Mouse (Mus musculus) CD4-positive, CD25-positive, alpha-beta regulatory T cell, adult 2 months (primary cell): ENCODE measurements around the gene Slc7a11.
A peak's percentile ranks its signal among the peaks of the same experiment; 100 is the strongest.
"Not testable (repeated sequence)": the region's sequence is repeated elsewhere in the genome, so short reads cannot be mapped to it uniquely, and the experiment has no call there.

Source experiments
- DNase-seq: peaks from one replicate; pipeline ENCODE4 v3.0.0-alpha.2; 2012; ENCODE audit warnings: low read depth, low spot score

Slc7a11 gene

DNA sequence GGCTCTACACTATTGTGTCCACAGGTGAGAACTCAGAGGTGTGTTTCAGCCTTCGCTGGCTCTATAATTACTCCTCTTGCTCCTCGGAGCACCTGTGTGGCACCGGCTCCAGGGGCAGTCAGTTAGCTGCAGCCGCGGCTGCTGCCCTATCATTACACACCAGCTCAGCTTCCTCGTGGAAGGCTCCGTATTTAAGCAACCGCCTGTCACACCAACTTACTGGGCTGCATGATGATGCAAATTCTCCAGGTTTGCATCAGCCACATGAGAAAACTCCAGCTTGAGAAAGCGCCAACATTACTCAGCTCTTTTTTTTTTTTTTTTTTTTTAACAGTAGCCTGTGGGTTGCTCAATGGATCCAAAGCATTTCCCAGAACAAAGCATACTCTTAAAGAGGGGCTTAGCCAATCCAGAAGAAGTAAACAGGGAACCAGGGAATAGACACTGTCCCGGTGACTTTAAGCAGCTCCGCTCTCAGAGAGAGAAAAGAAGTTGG, at the start of gene Slc7a11:
TSS of gene Slc7a11 (minus strand) at position 194 of the 496 bp plus-strand sequence.
- peak; percentile 16 for DNase-seq

DNA sequence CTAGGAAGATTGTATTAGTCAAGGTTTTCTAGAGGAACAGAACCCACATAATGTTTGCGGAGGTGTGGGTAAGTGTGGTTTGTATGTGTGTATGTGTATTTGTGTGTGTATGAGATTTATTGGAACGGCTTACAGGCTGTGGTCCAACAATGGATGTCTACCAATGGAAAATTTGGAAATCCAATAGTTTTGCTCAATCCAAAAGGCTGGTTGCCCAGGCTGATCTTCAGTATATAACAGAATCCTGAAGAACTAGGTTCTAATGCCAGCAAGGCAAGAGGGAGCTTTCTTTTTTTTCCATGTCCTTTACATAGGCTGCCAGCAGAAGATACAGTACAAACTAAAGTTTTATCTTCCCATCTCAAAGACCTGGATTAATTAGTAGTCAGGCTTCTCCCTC, 48.3 kb upstream of the Slc7a11 start:
- no peak for DNase-seq

DNA sequence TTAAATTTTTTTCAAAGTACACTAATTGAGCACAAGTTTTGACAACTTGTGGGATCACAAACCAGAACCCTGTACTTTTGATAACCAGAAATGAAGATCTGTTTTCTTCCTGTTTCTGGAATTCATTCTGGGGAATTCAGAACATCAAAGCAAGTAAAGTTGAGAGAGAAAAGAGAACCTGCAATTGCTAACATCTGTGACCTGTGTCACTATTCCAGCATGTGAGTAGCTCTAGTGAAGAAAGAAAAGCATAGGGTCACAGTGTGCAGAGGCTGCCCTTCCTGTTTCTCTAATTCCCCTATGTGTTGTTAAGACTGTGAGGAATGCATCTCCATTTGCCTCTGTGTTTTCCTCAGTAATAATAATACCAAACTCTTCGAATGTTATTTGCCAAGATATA, 40.7 kb upstream of the Slc7a11 start:
- DNase-seq, result no peak

DNA sequence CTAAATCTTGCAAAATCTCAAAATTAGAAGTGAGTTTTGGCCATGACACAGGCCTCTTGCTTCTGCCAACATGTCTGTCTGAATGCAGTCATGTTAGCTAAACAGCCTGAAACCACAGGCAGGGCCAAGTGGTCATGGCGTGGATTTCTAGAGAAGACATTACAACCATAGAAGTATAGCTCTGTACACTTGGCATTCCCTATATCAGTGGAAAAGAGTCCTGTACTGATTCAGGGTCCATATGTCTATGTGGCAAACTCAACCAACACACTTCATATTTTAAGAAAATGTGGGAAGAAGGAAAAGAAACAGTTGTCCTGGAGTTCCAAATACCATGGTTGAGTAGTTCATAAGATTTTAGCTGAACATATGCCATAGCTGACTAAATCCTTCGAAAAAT, 18.8 kb upstream of the Slc7a11 start:
- DNase-seq, result no peak

DNA sequence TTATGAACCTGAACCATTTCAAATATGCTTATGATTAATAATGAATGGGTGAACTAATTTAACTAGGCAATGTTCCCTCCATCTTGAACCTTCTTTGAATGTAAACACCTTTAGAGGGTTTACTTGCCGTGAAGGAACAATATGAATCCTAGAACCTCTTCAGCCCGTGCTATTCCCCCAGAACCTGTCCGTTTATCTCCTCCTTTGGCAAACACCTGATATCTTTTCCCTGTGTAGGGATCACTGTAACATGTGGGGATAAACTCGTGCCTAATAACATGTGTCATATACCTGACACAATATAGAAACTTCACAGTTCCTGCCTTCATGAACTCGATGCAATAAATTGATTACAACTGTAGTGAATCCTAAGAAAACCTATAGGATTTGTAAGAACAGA, 13.7 kb upstream of the Slc7a11 start:
- DNase-seq, result no peak

DNA sequence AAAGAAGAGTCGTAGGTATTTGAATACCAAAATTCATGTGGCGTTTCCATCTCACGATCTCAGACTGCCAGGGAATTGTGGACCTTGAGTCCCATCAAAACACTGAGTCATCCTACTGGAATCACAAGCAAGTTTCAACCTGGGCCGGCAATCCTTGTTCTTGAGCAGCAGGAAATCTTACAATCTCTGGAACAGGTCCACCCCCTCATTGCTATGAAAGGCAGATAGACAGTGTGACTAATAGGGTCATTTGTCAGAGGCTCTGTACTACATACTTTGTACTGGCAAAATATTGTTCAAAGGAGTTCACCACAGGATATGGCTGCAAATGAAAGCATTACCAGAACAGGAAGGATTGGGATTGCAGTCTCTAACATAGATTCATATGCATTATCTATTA, 13.2 kb upstream of the Slc7a11 start:
- DNase-seq, result no peak

DNA sequence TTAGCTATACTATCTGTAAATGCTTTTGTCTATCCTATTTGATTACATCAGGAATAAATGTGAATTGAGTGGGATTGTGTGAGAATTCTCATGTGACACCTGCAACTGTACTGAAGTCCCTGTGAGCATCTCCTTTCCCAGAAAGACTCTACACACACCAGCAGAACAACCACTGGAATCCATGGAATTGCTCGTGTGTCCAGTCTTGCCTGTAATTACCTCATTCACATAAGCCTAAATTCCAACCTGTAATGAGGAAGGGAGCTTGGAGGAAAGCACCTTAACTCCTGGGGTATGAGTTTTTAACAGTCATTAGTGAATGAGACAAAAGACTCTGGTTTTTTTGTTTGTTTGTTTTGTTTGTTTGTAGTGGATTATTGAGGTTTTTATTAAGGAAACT, 12.6 kb upstream of the Slc7a11 start:
- DNase-seq, result no peak

DNA sequence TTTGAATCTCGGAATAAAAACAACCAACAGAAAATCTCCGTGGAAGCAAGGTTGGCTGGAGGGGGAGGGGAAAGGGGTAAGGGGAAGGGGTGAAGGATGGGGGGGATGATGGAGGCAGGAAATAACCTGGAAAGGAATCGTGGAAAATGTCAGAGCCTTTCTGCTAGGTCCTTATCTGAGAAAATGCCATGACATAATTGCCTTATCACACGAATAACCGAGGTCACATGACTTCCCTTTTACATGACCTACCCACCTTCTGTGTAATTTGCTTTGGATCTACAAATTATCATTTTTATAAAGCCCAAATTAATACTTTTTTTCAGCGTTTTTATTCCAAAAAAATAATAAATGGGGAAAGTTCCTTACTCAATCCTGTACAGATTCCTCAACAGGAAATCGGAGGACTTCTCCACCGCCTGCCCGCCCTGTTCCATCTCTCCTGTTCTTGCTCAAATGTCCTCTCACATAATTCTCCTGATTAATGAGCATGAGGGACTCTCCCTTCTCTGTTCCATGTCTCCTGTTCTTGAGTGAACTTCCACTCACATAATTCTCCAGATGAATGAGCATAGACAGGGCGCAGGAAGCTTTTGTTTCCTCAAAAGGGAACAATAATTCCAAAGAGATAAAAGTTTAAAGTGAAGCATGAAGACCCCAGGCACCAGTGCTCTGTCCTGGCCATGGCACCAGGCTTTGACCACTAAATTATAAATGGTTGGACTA, 1.8 kb upstream of the Slc7a11 start:
- no peak for DNase-seq

DNA sequence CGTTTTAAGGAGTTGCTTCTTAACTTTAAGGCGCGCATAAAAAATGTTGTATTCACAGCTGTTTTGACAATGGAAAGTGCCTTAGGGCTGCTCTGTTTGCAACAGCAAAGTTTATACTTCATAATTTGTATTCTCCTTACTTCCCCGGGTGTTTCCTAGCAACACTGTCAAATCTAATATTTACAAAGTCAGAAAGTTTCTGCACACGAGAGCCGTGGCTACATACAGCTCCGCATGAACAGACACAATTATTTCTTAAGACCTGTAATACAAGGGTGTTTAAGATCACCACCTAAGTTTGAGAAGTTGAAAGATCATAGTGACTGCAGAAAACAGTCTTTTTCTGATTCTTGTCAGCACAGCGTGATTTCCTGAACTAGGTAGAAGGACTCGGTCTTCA, 528 bp upstream of the Slc7a11 start:
- peak; percentile 4 for DNase-seq

DNA sequence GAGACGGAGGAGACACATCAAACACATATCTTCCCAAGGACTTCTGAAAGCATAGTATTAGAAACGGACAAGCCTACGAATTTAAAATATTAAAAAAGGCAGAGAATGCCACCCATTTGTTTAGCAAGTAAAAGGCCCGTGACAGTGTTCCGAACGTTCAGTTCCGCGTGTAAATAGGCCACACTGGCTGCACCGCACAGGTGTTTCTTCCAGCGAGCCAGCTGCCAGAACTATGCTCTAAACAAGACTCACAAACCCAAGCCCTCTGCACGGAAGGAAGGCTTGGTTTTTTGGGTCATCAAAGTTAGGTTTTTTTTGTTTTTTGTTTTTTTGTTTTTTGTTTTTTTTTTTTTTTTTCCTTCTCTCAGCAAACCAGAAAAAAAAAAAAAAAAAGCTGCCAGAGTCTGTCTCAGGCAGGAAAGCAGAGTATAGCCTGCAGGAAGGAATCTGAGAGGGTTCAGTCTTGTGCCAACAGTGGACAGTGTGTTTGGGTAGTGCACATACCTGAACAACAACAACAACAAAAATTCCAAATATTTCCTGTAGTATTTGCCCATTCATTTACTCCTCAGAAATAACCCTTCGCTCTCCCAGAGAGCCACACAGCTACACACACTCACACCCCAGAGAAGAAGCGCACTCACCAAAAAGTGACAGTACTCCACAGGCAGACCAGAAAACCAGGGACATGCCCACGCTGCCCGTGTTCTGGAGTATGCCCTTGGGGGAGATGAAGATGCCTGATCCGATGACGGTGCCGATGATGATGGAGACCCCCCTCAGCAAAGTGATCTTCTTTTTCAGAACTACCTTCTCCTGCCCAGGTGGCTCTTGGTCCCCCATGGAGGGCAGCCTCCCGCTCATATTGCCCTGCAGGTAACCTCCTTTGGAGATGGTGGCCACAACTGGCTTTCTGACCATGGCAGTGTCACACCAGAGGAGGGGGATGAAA, 797 bp downstream of the Slc7a11 start:
- DNase-seq, result peak; percentile 5

DNA sequence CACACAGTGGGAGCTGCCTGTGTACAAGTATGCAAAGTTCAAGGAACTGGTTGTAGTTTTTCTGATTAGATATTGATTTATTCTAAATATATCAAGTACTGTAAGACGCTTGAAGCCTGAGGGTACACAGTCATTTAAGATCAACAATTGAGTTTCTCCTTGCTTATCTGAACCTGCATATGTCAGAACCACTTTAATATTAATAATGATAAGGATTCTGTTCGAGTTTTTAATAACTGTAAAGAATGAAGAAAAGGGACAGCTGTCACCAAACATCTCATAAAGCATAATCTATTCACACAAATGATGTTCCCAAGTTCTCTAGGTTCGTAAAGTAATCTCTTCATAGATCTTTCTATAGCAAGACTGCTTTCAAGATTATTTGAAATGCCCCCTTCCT, 2.1 kb downstream of the Slc7a11 start:
- no peak for DNase-seq

DNA sequence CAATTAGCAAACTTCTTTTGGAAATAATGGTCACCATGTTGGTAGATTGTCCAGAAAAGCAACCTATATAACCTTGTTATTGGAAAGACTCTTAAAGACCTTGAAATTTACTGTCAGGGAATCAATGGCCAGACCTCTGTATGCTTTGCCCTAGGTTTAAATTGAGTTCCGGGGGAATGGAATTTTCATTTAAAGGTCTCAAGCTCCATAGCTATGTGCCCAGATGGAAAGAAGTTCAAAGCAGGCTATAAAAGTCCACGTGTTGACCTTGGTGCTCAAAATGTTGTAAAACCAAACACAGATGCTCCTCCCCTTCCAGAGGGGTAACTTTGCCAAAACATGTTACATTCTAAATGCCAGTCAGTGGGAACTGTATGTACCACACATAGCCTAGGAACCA, 3.0 kb downstream of the Slc7a11 start:
- DNase-seq, result no peak

DNA sequence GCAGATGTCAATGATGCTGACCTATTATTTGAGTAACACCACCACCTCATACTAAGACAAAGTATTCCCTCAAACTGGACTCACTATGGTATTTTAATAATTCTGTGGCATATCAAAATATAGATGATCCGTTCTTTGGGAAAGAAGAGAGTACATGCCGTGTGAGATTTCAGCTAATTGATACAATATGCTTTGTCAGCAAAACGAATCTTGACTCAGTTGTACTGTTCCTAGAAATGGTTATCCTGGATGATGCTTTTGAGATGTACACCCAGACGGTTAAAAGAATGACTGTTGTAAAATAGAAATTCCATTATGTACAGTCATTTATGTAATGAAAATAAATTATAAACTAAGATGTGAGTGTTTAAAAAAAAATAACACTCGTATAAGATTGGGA, 4.0 kb downstream of the Slc7a11 start:
- DNase-seq, result no peak

DNA sequence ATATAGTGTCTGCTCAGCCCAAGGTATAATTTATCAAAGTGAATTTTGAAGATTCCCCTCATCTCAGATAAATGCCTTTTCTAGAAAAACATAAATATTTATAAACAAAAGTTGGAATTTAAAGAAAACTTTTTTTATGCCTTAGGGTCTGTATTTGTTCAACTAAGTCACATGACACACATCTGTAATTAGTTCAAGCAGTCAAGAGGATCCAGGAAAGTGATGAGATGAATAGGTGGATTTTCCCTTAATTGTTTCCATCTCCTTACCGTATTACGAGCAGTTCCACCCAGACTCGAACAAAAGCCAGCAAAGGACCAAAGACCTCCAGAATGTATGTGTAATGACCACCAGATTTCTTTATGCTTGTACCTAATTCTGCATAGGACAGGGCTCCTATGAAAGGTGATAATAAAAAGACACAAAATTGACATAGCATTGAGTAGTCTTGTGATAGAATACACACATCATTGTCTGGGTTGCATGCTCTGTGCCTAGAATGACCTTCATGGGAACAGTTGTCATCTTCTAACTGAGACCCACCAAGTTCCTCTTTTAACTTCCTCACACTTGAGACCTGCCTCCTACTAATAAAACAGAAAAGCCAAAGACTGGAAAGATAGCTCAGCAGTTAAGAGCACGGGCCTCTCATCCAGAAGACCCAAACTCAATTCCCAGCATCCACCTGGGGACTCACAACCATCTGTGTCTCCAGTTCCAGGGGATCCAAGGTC, 4.7 kb downstream of the Slc7a11 start:
- DNase-seq, result no peak

DNA sequence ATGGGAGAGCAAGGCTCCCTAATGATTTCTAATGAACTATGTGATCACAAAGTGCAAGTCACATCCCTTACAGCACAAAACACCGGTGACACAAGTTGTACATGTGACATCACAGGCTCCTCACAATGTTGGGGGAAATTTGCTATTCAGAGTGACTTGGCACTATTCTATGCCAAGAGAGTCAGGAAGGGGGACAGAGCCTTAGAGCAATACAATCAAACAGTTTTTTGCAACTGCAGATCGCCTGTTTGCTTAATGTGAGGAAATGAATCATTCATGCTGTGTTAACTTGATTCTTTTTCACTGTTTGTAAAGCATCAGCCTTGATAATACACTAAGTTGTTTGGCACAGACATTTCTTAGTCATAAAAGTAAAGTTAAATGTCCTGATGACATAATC, 5.3 kb downstream of the Slc7a11 start:
- DNase-seq, result not testable (repeated sequence)

DNA sequence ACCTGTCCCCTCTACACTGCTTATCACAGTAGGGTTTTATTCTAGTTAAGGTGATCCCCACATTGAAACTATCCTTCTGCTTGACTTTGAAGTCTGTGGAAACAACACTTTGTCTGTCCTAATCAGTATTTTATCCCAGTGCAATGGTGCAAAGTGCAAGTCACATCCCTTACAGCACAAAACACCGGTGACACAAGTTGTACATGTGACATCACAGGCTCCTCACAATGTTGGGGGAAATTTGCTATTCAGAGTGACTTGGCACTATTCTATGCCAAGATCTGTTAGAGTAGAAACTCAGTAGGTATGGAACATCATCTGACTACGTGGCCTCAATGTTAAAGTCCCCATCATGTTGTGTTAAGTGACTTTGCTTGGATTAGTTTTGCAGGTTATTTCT, 7.0 kb downstream of the Slc7a11 start:
- DNase-seq, result not testable (repeated sequence)

DNA sequence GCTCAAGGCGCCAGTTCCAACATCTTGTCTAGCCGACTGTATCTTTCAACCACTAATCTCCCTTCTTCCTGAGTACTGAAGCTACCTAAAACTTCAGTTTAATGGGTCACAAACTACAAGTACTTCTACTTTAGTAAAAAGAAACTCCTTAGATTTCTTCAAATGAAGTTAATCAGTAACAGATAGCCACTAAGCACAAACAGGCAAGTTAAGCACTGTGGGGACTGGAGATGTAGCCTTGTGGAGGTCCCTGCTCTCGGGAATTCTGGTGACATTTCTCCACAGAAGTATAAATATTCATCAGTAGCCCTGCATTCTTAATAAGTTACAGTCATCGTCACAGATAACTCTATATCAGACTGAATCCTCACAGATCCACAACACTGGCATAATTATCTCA, 9.6 kb downstream of the Slc7a11 start:
- no peak for DNase-seq

DNA sequence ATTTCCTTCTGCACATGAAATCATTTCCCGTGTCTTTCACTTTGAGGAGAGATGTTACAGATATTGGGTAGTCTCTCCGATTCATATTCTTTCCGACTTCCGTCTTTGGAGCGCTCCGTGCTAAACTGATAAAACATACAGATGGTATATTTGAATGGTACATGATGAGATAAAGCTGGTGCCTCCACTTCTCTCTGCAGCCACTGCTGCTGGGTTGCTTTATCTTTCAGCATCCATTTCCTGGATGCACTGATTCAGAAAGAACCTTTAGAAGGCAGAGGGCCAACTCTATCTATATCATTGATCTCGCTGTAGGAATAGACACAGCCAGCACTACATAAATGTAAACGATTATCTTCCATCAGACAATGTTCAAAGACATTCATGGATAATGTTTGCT, 12.6 kb downstream of the Slc7a11 start:
- DNase-seq, result no peak

DNA sequence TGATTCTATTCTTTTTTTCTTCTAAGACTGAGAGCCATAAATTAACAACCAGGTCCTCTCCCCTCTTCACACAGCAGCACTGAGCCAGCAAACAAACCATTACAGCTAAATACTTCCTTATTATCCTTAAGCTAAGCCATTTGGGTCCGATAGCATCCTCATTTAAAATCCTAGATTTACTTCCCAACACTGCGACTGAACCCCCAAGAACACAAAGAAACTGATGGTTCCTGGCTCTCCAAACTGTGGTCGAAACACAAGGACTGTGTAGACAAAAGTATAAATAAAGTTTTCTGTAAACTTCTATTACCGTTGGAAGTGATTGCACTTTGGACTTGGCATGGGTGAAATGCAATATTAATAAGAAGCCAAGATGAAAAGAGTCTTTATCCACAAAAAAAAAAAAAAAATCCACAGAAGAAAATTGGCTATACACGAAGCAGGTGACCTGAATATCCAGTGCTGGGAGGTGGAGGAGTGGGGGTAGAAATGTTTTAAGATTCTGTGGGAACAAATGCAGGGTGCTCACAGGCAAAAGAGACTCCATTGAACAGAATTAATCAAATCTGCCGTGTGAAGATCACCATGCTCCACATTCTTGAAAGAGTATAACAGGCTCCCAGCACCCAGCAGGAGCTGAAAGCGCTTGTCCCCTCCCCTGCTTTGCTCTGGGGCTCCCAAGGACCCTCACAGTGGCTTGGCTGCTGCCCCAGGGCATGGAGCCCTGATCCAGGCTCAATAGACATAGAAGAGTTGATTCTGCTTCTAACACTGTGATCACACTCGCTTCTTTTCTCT, 21.7 kb downstream of the Slc7a11 start:
- no peak for DNase-seq

DNA sequence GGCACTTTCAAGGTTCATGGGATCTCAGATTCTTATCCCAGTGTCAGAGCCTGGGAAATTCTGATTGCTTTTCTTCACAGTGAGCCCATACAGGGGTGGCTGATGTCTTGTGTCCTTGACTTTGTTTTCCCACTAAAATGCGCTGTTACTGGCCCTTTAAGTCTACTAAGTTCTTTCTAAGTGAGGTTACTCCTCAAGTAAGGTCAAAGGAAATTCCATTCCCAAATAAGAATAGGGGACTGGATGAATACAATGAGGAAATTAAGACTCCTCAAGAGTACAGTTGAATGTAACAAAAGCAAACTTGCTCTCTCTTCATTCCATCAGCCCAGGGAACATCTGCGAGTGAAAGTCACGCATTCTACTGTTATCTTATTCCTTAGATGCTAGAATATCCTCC, 24.3 kb downstream of the Slc7a11 start:
- no peak for DNase-seq

DNA sequence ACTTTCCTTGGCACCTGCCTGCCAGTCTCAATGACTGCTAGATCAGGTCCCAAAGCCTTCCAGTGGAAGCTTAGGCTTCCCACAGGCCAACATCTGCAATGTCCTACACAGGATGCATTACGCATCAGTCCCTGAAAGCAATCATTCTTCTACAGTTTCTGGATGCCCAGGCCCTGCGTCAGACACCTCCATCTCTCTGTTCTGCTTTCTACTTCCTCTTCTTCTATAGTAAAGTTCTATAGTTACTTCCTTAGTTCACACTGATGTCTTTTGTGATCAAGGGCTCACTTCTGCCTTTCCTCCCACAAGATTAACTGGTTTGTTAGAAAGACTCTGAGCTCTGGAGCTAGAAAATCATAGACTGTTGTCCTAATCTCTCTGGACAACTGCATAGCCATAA, 36.6 kb downstream of the Slc7a11 start:
- no peak for DNase-seq
